Mouse (Mus musculus): Measurements from ENCODE around the gene Pde7b. TPM values are rescaled to one million over a fixed set of nuclear protein-coding genes. Genes with fewer than 3 reads are reported as not detected.

Gene Pde7b
- polyA plus RNA-seq, 1 experiment from 2014 or later: 12.1 TPM

DNA sequence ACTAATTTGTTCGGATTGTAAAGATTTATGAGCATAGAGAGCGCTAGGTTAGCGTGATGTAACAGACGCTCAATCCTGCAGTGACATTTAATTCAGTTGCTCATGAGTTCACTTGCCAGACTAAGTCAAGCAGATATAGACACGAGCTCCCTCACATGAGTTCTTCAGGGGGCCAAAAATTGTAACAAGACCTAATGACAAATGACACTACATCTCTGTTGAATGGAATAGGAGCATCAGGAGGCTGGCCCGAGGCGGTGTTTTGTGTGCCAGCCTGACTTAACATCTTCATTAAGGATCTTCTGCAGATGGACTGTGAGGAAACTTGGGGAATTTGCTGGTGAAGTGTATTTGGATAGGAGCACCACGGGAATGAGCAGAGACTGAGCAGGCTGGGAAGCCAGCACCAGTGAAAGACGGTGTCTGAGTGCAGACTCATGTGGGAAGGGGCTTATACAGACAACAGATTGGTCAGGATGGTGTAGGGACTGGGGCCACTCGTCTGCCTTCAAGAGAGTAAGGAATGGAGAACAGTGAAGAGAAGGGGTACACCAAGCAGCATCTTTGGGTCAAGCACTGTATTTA lies 303.5 kb downstream of the Pde7b start:
- H3K27ac ChIP-seq (ENCODE audit: low read depth, low read length): no peak overlapping the region
- no peaks in the 10 kb centered on the region for H3K27me3 ChIP-seq (ENCODE audit: control insufficient read depth, insufficient read depth, low read length)
- no peak for ATAC-seq (replicated peaks; ENCODE audit: insufficient number of reproducible peaks, low FRiP score, low TSS enrichment)
- 83% methylated on average over 10 of the region's 10 CpGs for WGBS (ENCODE audit: insufficient replicate concordance)
- H3K4me3 ChIP-seq (ENCODE audit: low read depth, low read length): no peak overlapping the region
- H3K36me3 ChIP-seq (ENCODE audit: control insufficient read depth, insufficient read depth, low read length): 0 out of 2 replicates have a peak, but pooled peaks cover 3% of the 10 kb centered on the region
- H3K4me1 ChIP-seq (ENCODE audit: control insufficient read depth, insufficient read depth, low read length): peaks cover 7% of the 10 kb centered on the region
- no peaks in the 10 kb centered on the region for H3K9me3 ChIP-seq (replicated peaks; ENCODE audit: control insufficient read depth, low read length)
- H3K9ac ChIP-seq (ENCODE audit: low read depth, low read length): no peak overlapping the region
- no peak overlapping the region for H3K4me2 ChIP-seq

DNA sequence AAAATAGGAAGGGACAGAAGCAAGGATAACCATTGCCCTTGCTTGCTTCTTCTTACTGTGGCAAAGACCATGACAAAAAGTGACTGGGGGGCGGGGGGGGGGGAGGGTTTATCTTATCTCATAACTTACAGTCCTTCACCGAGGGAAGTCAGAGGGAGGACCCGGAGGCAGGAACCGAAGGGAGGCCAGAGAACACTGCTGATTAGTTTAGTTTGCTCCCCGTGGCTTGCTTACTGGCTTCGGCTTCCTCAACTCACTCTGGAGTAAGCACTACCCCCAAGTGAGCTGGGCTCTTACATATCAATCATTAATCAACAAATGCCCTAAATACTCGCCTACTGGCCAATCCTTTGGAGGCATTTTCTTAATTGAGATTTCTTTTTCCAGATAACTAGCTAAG lies 304.6 kb downstream of the Pde7b start:
- Histone ChIP-seq H3K4me3 (ENCODE audit: low read depth, low read length) (no peak overlapping the region), H3K36me3 (ENCODE audit: control insufficient read depth, insufficient read depth, low read length) (0 out of 2 replicates have a peak, but pooled peaks cover 3% of the 10 kb centered on the region), H3K27ac (ENCODE audit: low read depth, low read length) (no peak overlapping the region), H3K27me3 (ENCODE audit: control insufficient read depth, insufficient read depth, low read length) (no peaks in the 10 kb centered on the region), H3K4me2 (no peak overlapping the region), H3K9me3 (replicated peaks; ENCODE audit: control insufficient read depth, low read length) (no peaks in the 10 kb centered on the region), H3K4me1 (ENCODE audit: control insufficient read depth, insufficient read depth, low read length) (peaks cover 7% of the 10 kb centered on the region), H3K9ac (ENCODE audit: low read depth, low read length) (no peak overlapping the region)
- ATAC-seq (replicated peaks; ENCODE audit: insufficient number of reproducible peaks, low FRiP score, low TSS enrichment): no peak
- 49% methylated on average over 7 of the region's 7 CpGs for WGBS (ENCODE audit: insufficient replicate concordance)

DNA sequence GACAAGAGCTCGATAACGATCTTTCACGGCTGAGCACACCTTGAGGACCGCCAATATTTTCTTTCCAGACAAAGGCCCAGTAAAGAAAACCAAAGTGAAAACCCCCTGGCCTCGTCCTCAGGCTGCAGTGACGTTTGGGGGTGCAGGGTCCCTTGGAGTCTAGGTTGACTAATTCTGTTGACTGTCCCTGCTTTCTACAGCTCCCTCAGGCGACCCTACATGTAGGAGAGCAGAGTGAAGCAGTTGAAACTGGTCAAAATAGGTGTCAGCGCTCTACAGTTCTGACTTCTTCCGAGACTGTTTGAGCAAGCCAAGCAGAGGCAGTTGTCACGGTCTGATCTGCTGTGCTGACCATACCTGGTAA lies 306.0 kb downstream of the Pde7b start:
- no peak for ATAC-seq (replicated peaks; ENCODE audit: insufficient number of reproducible peaks, low FRiP score, low TSS enrichment)
- no peak overlapping the region for H3K9ac ChIP-seq (ENCODE audit: low read depth, low read length)
- 74% methylated on average over 10 of the region's 10 CpGs for WGBS (ENCODE audit: insufficient replicate concordance)
- no peak overlapping the region for H3K4me3 ChIP-seq (ENCODE audit: low read depth, low read length)
- no peak overlapping the region for H3K27ac ChIP-seq (ENCODE audit: low read depth, low read length)
- H3K27me3 ChIP-seq (ENCODE audit: control insufficient read depth, insufficient read depth, low read length): no peaks in the 10 kb centered on the region
- H3K36me3 ChIP-seq (ENCODE audit: control insufficient read depth, insufficient read depth, low read length): 0 out of 2 replicates have a peak, but pooled peaks cover 3% of the 10 kb centered on the region
- H3K9me3 ChIP-seq (replicated peaks; ENCODE audit: control insufficient read depth, low read length): no peaks in the 10 kb centered on the region
- peaks cover 7% of the 10 kb centered on the region for H3K4me1 ChIP-seq (ENCODE audit: control insufficient read depth, insufficient read depth, low read length)
- H3K4me2 ChIP-seq: no peak overlapping the region

DNA sequence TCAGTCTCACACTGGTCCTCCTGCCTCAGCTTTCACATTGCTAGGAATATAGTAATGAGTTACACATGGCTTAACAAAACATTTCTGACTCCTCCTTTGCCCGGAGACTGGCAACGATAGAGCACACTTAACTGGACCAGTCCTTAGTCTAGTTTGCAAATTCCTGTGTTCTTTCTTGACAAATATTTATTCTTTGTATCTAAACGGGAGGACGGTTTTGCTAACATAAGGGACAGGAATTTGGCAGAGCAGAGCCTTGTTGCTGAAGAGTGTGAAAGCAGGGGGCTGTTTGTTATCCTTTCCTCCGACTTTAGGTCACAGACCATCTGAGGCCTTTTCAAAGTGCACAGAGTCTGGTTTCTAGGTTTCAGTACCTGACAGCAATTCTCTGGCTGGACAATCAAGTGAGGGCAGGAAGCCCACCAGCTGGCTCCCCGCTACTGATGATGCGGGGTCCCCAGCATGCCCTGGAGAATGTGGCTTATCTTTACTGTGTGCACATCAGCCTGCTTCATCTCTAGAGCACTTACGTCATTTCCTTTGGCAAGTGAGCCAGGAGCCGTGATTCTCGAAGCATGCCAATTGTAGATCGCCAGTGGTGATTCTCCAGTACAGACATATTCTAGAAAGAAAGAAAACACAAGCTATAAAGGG lies 306.5 kb downstream of the Pde7b start:
- H3K9ac ChIP-seq (ENCODE audit: low read depth, low read length): no peak overlapping the region
- no peak overlapping the region for H3K4me2 ChIP-seq
- H3K9me3 ChIP-seq (replicated peaks; ENCODE audit: control insufficient read depth, low read length): no peaks in the 10 kb centered on the region
- peaks cover 7% of the 10 kb centered on the region for H3K4me1 ChIP-seq (ENCODE audit: control insufficient read depth, insufficient read depth, low read length)
- H3K36me3 ChIP-seq (ENCODE audit: control insufficient read depth, insufficient read depth, low read length): peaks cover 3% of the 10 kb centered on the region; the same call in 1 of the 2 replicates
- no peaks in the 10 kb centered on the region for H3K27me3 ChIP-seq (ENCODE audit: control insufficient read depth, insufficient read depth, low read length)
- WGBS (ENCODE audit: insufficient replicate concordance): 39% methylated on average over 11 of the region's 11 CpGs
- no peak overlapping the region for H3K4me3 ChIP-seq (ENCODE audit: low read depth, low read length)
- ATAC-seq (replicated peaks; ENCODE audit: insufficient number of reproducible peaks, low FRiP score, low TSS enrichment): no peak
- no peak overlapping the region for H3K27ac ChIP-seq (ENCODE audit: low read depth, low read length)

DNA sequence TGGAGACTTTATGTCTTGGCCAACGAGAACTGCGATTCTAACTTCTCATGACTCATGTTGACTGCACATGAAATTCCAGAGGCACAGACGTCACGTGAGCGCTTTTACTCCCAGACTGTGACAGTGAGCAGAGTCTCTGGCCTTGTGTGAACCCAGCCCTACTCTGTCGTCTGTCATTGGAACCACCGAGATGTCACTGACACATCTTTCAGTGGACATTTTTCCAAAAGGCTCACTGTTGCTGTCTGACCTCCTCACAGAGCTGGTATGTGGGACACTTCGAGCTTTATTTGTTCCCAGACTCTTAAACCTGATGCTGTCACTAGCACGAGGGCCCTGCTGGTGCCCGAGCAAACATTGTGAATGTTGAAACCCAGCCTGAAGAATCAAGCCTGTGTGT lies 315.7 kb downstream of the Pde7b start:
- WGBS (ENCODE audit: insufficient replicate concordance): 31% methylated on average over 10 of the region's 10 CpGs
- no peaks in the 10 kb centered on the region for H3K27me3 ChIP-seq (ENCODE audit: control insufficient read depth, insufficient read depth, low read length)
- peak; percentile 77 for ATAC-seq (replicated peaks; ENCODE audit: insufficient number of reproducible peaks, low FRiP score, low TSS enrichment)
- H3K9me3 ChIP-seq (replicated peaks; ENCODE audit: control insufficient read depth, low read length): no peaks in the 10 kb centered on the region
- no peaks in the 10 kb centered on the region; the same call in 1 of the 2 replicates for H3K36me3 ChIP-seq (ENCODE audit: control insufficient read depth, insufficient read depth, low read length)
- H3K4me2 ChIP-seq: no peak overlapping the region
- H3K27ac ChIP-seq (ENCODE audit: low read depth, low read length): peak overlapping the region; percentile 60
- H3K4me3 ChIP-seq (ENCODE audit: low read depth, low read length): no peak overlapping the region
- H3K9ac ChIP-seq (ENCODE audit: low read depth, low read length): no peak overlapping the region
- peaks cover 12% of the 10 kb centered on the region for H3K4me1 ChIP-seq (ENCODE audit: control insufficient read depth, insufficient read depth, low read length)

DNA sequence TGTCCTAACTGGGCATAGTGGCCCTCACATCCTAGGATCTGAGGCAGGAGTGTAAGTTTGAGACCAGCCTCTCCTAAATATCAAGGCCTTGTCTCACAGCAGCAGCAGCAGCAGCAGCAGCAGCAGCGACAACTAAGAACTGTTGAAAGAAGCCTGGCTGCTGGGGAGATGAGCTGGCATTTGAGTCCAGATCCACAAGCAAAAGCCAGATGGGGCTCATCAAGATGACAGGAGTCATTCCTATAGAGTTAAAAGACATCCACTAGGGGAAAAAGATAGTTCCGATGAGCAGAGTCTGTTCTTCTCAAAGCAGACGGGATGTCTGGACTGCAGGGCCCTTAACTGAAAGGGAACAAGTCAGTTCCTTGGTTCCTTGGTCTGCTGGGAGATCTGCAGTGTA lies 316.5 kb downstream of the Pde7b start:
- peaks cover 12% of the 10 kb centered on the region for H3K4me1 ChIP-seq (ENCODE audit: control insufficient read depth, insufficient read depth, low read length)
- peak overlapping the region; percentile 60 for H3K27ac ChIP-seq (ENCODE audit: low read depth, low read length)
- ATAC-seq (replicated peaks; ENCODE audit: insufficient number of reproducible peaks, low FRiP score, low TSS enrichment): no peak
- no peak overlapping the region for H3K4me2 ChIP-seq
- H3K9ac ChIP-seq (ENCODE audit: low read depth, low read length): no peak overlapping the region
- WGBS (ENCODE audit: insufficient replicate concordance): 27% methylated on average over 3 of the region's 3 CpGs
- H3K4me3 ChIP-seq (ENCODE audit: low read depth, low read length): no peak overlapping the region
- H3K9me3 ChIP-seq (replicated peaks; ENCODE audit: control insufficient read depth, low read length): no peaks in the 10 kb centered on the region
- no peaks in the 10 kb centered on the region for H3K27me3 ChIP-seq (ENCODE audit: control insufficient read depth, insufficient read depth, low read length)
- no peaks in the 10 kb centered on the region; the same call in 1 of the 2 replicates for H3K36me3 ChIP-seq (ENCODE audit: control insufficient read depth, insufficient read depth, low read length)

DNA sequence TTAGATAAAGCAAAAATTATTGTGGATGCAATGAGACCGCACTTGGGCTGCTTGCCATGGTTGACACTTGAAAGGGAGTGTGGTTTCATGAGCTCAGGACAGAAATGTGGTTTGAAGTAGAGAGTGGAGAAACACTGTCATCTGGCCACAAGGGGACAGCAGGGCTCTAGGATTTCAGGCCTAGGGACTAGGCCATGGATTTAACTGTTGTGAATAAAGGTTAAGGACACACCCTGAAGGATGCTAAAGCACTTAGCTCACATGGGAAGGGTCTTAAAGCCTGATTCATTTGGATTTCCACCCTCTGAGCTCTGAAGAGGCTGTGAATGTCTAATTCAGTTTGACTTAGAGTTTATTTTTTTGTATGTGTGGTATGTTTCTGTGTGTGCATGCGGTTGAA lies 319.4 kb downstream of the Pde7b start:
- ATAC-seq (replicated peaks; ENCODE audit: insufficient number of reproducible peaks, low FRiP score, low TSS enrichment): no peak
- Histone ChIP-seq H3K36me3 (ENCODE audit: control insufficient read depth, insufficient read depth, low read length) (0 out of 2 replicates have a peak, but pooled peaks cover 4% of the 10 kb centered on the region), H3K4me1 (ENCODE audit: control insufficient read depth, insufficient read depth, low read length) (peaks cover 12% of the 10 kb centered on the region), H3K9ac (ENCODE audit: low read depth, low read length) (no peak overlapping the region), H3K27me3 (ENCODE audit: control insufficient read depth, insufficient read depth, low read length) (no peaks in the 10 kb centered on the region), H3K4me3 (ENCODE audit: low read depth, low read length) (no peak overlapping the region), H3K27ac (ENCODE audit: low read depth, low read length) (no peak overlapping the region), H3K9me3 (replicated peaks; ENCODE audit: control insufficient read depth, low read length) (no peaks in the 10 kb centered on the region), H3K4me2 (no peak overlapping the region)
- 83% methylated on average over 2 of the region's 2 CpGs for WGBS (ENCODE audit: insufficient replicate concordance)

DNA sequence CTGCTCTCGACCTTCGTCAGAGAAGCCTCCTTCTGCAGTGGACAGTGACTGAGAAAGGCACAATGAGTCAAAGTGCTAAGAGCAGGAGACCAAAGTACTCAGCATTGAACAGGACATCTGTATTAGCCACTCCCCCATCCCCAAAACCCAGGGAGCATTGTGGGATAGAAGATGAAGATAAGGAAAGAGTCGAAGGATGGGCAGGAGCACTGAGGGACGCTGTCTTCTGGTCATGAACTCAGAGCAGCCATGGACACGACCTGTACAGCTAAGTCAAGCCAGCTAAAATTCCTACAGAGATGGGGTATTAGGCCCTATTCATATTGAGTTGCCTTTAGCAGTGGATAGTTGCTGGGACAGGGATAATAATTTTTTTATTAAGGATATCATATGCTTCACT lies 321.9 kb downstream of the Pde7b start:
- 80% methylated on average over 5 of the region's 5 CpGs for WGBS (ENCODE audit: insufficient replicate concordance)
- Histone ChIP-seq H3K36me3 (ENCODE audit: control insufficient read depth, insufficient read depth, low read length) (0 out of 2 replicates have a peak, but pooled peaks cover 4% of the 10 kb centered on the region), H3K4me2 (no peak overlapping the region)

DNA sequence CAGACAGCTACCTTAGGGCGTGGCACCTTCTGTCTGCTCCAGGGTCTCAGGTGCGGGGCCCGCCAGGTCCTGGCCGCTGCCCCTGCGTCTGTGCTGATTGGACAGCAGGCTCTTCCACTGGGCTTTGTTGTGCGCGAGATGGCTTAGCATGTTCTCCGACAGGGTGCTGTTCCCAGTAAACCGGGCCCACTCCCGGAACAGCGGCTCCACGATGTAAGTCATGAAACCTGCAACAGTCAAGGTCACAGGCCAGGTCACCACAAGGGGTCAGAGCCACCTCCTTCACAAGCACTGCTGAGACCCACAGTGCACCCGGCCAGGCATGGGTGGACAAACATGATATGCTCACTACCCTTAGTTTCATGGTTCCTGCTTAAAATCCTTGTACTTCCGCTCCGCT lies 324.5 kb downstream of the Pde7b start:
- Histone ChIP-seq H3K9ac (ENCODE audit: low read depth, low read length) (no peak overlapping the region), H3K36me3 (ENCODE audit: control insufficient read depth, insufficient read depth, low read length) (0 out of 2 replicates have a peak, but pooled peaks cover 4% of the 10 kb centered on the region), H3K9me3 (replicated peaks; ENCODE audit: control insufficient read depth, low read length) (no peaks in the 10 kb centered on the region), H3K27ac (ENCODE audit: low read depth, low read length) (no peak overlapping the region), H3K27me3 (ENCODE audit: control insufficient read depth, insufficient read depth, low read length) (no peaks in the 10 kb centered on the region), H3K4me1 (ENCODE audit: control insufficient read depth, insufficient read depth, low read length) (peaks cover 8% of the 10 kb centered on the region), H3K4me3 (ENCODE audit: low read depth, low read length) (no peak overlapping the region), H3K4me2 (no peak overlapping the region; the same call in 1 of the 2 replicates)
- WGBS (ENCODE audit: insufficient replicate concordance): 61% methylated on average over 15 of the region's 15 CpGs
- ATAC-seq (replicated peaks; ENCODE audit: insufficient number of reproducible peaks, low FRiP score, low TSS enrichment): no peak

More for the DNA sequence above, 321.9 kb downstream of the Pde7b start:
- no peaks in the 10 kb centered on the region for H3K27me3 ChIP-seq (ENCODE audit: control insufficient read depth, insufficient read depth, low read length)
- no peak overlapping the region for H3K4me3 ChIP-seq (ENCODE audit: low read depth, low read length)
- H3K27ac ChIP-seq (ENCODE audit: low read depth, low read length): no peak overlapping the region
- ATAC-seq (replicated peaks; ENCODE audit: insufficient number of reproducible peaks, low FRiP score, low TSS enrichment): no peak
- H3K9ac ChIP-seq (ENCODE audit: low read depth, low read length): no peak overlapping the region
- H3K4me1 ChIP-seq (ENCODE audit: control insufficient read depth, insufficient read depth, low read length): peaks cover 8% of the 10 kb centered on the region
- no peaks in the 10 kb centered on the region for H3K9me3 ChIP-seq (replicated peaks; ENCODE audit: control insufficient read depth, low read length)
